Mouse (Mus musculus): ENCODE measurements at regions not wholly inside any gene's neighbourhood (a gene's known extent, or its start where the extent isn't known, plus 50 kb on each side); places are given as distances from the start of the nearest gene placed in this dataset.
"Not testable (repeated sequence)": the region's sequence is repeated elsewhere in the genome, so short reads cannot be mapped to it uniquely, and the experiment has no call there.

DNA sequence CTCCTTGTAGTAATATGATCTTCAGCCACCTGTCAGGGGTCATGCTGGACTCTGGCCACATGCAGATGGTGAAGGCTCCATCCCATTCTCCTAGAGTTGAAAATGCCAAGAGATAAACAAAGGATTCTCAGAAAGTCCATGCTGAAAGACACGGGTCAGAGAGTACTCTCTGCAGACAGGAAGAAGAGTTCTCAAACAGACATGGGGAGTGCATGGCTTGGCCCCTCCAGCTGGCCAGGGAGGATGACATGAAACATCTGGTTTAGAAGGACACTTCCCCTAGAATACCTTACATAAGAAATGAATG lies 269.4 kb upstream of the Arglu1 start:
- TF ChIP-seq POLR2A (IDR thresholded peaks at IDR 0.05; ENCODE audit: low read depth, low read length) (no peak), MYC (IDR thresholded peaks at IDR 0.05; ENCODE audit: low read depth, low read length) (no peak), SIN3A (IDR thresholded peaks at IDR 0.05; ENCODE audit: low read length) (no peak), ELF1 (IDR thresholded peaks at IDR 0.05; ENCODE audit: low read depth, low read length) (no peak), USF2 (conservative IDR thresholded peaks at IDR 0.05; ENCODE audit: low read depth, low read length) (no peak), ZKSCAN1 (IDR thresholded peaks at IDR 0.05; ENCODE audit: borderline replicate concordance, low read depth, low read length) (no peak), JUND (conservative IDR thresholded peaks at IDR 0.05; ENCODE audit: low read depth, low read length) (no peak), JUN (IDR thresholded peaks at IDR 0.05; ENCODE audit: insufficient read depth, low read depth, low read length) (no peak), POLR2AphosphoS2 (IDR thresholded peaks at IDR 0.05; ENCODE audit: low read depth, low read length) (no peak), UBTF (IDR thresholded peaks at IDR 0.05; ENCODE audit: low read depth, low read length) (no peak), ZC3H11A (IDR thresholded peaks at IDR 0.05; ENCODE audit: low read depth, low read length) (no peak), MEF2A (IDR thresholded peaks at IDR 0.05; ENCODE audit: borderline replicate concordance, low read depth, low read length) (no peak), MAFK (IDR thresholded peaks at IDR 0.05; ENCODE audit: insufficient replicate concordance, low read length) (no peak), CHD2 (IDR thresholded peaks at IDR 0.05; ENCODE audit: low read length) (no peak), ETS1 (conservative IDR thresholded peaks at IDR 0.05; ENCODE audit: low read depth, low read length) (no peak)
- no peaks in the 10 kb centered on the region for H3K36me3 ChIP-seq (replicated peaks in 1 of 2; ENCODE audit: control insufficient read depth in 1 of 2, insufficient read depth in 1 of 2, low read length in 1 of 2)
- H3K9ac ChIP-seq (ENCODE audit: insufficient read depth, low read depth) = no peak overlapping the region
- dilution Hi-C loops (cut with MboI; ENCODE audit: extremely low pct_ligation_motif_present, extremely low pct_unique_long_range_greater_than_20kb, low sequenced_read_pairs) (no loop called here), in situ Hi-C loops (cut with MboI; ENCODE audit: low pct_ligation_motif_present, low pct_unique_long_range_greater_than_20kb, low sequenced_read_pairs) (no loop called here)
- no peak for DNase-seq (ENCODE audit: extremely low read depth)
- H3K4me3 ChIP-seq (replicated peaks in 1 of 3; ENCODE audit: low read depth in 2 of 3, low read length in 2 of 3, poor library complexity in 1 of 3) = no peak overlapping the region
- peaks cover 62% of the 10 kb centered on the region for H3K9me3 ChIP-seq (replicated peaks; ENCODE audit: low read length)
- no peaks in the 10 kb centered on the region for H3K4me1 ChIP-seq (ENCODE audit: control insufficient read depth in 1 of 2, insufficient read depth in 2 of 2)
- H3K79me2 ChIP-seq (replicated peaks; ENCODE audit: control insufficient read depth, extremely low read depth, insufficient read depth, poor library complexity, severe bottlenecking) = no peaks in the 10 kb centered on the region
- H3K27me3 ChIP-seq (replicated peaks) = no peaks in the 10 kb centered on the region
- no peak overlapping the region for H3K4me2 ChIP-seq (ENCODE audit: insufficient read depth, low read depth, poor library complexity, severe bottlenecking)
- H3K27ac ChIP-seq (ENCODE audit: insufficient read depth, low read depth) = no peak overlapping the region

DNA sequence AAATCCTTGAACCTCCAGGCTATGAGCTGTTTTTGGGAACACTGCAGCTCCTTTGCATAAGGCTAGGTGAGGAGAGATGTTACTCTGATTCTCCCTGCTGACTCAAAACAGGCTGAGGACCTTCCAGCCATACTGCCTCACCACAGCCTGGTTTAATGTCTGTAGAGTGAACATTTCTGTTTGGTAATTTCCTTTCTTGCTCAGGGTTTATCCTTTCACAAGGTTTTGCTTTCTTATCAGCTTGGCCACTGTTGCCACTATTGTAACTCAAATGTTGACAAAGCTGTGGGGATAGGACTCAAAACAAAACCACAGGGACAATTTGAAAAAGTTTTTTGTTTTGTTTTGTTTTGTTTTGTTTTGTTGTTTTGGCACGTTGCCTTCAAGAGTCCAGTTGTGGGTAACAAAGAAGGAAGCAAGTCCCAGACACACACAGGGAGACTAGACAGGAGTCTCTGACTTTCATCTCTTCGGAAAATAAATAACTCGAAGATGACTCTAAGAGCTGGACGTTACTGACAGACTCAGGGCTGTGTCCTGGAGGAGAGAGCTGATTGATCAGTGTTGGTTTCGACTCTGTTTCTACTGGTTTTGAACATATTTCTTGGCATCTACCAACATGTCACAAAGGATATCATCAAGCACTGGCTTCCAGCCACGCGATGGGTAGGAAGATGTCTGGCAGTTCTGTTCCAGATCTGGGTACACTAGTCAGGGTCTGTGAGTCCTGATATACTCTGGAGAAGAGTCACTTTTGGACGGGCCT lies 268.9 kb upstream of the Arglu1 start:
- H3K4me2 ChIP-seq (ENCODE audit: insufficient read depth, low read depth, poor library complexity, severe bottlenecking) = no peak overlapping the region
- no peaks in the 10 kb centered on the region for H3K4me1 ChIP-seq (ENCODE audit: control insufficient read depth in 1 of 2, insufficient read depth in 2 of 2)
- no peak for DNase-seq (ENCODE audit: extremely low read depth)
- no peaks in the 10 kb centered on the region for H3K79me2 ChIP-seq (replicated peaks; ENCODE audit: control insufficient read depth, extremely low read depth, insufficient read depth, poor library complexity, severe bottlenecking)
- TF ChIP-seq E2F4 (IDR thresholded peaks at IDR 0.05; ENCODE audit: insufficient replicate concordance, low read depth, low read length) (no peak), ETS1 (conservative IDR thresholded peaks at IDR 0.05; ENCODE audit: low read depth, low read length) (no peak), USF1 (IDR thresholded peaks at IDR 0.05; ENCODE audit: low read depth, low read length) (no peak), UBTF (IDR thresholded peaks at IDR 0.05; ENCODE audit: low read depth, low read length) (no peak), RAD21 (IDR thresholded peaks at IDR 0.05; ENCODE audit: low read depth, low read length) (no peak), ZMIZ1 (IDR thresholded peaks at IDR 0.05; ENCODE audit: low read depth, low read length) (no peak), BHLHE40 (IDR thresholded peaks at IDR 0.05; ENCODE audit: low read depth, low read length) (no peak), MEF2A (IDR thresholded peaks at IDR 0.05; ENCODE audit: borderline replicate concordance, low read depth, low read length) (no peak), ELF1 (IDR thresholded peaks at IDR 0.05; ENCODE audit: low read depth, low read length) (no peak), MAFK (IDR thresholded peaks at IDR 0.05; ENCODE audit: insufficient replicate concordance, low read length) (no peak)
- in situ Hi-C loops (cut with MboI; ENCODE audit: low pct_ligation_motif_present, low pct_unique_long_range_greater_than_20kb, low sequenced_read_pairs) (no loop called here), dilution Hi-C loops (cut with MboI; ENCODE audit: extremely low pct_ligation_motif_present, extremely low pct_unique_long_range_greater_than_20kb, low sequenced_read_pairs) (no loop called here)
- H3K36me3 ChIP-seq (replicated peaks in 1 of 2; ENCODE audit: control insufficient read depth in 1 of 2, insufficient read depth in 1 of 2, low read length in 1 of 2) = no peaks in the 10 kb centered on the region
- peaks cover 65% of the 10 kb centered on the region for H3K9me3 ChIP-seq (replicated peaks; ENCODE audit: low read length)
- no peak overlapping the region for H3K9ac ChIP-seq (ENCODE audit: insufficient read depth, low read depth)
- H3K27ac ChIP-seq (ENCODE audit: insufficient read depth, low read depth) = no peak overlapping the region
- no peak overlapping the region for H3K4me3 ChIP-seq (replicated peaks in 1 of 3; ENCODE audit: low read depth in 2 of 3, low read length in 2 of 3, poor library complexity in 1 of 3)
- no peaks in the 10 kb centered on the region for H3K27me3 ChIP-seq (replicated peaks)

DNA sequence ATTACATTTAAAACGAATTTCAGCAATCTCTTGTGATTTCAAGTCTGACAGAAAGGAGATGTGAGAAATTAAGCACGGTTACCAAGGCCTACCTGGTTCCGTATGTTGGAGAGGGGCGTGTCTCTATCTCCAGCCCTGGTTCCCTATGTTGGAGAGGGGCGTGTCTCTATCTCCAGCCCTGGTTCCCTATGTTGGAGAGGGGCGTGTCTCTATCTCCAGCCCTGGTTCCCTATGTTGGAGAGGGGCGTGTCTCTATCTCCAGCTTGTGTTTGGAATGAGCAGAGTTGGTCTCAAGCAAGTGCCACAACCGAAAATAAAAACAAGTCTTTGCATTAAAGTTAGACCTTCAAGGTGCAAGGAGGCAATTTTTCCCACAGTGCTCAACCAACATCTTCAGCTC lies 267.8 kb upstream of the Arglu1 start:
- dilution Hi-C loops (cut with MboI; ENCODE audit: extremely low pct_ligation_motif_present, extremely low pct_unique_long_range_greater_than_20kb, low sequenced_read_pairs); H3K79me2 ChIP-seq (replicated peaks; ENCODE audit: control insufficient read depth, extremely low read depth, insufficient read depth, poor library complexity, severe bottlenecking); DNase-seq (ENCODE audit: extremely low read depth); H3K27ac ChIP-seq (ENCODE audit: insufficient read depth, low read depth); H3K36me3 ChIP-seq (replicated peaks in 1 of 2; ENCODE audit: control insufficient read depth in 1 of 2, insufficient read depth in 1 of 2, low read length in 1 of 2); H3K27me3 ChIP-seq (replicated peaks); in situ Hi-C loops (cut with MboI; ENCODE audit: low pct_ligation_motif_present, low pct_unique_long_range_greater_than_20kb, low sequenced_read_pairs); H3K4me1 ChIP-seq (ENCODE audit: control insufficient read depth in 1 of 2, insufficient read depth in 2 of 2); H3K4me3 ChIP-seq (replicated peaks in 1 of 3; ENCODE audit: low read depth in 2 of 3, low read length in 2 of 3, poor library complexity in 1 of 3); H3K4me2 ChIP-seq (ENCODE audit: insufficient read depth, low read depth, poor library complexity, severe bottlenecking); H3K9ac ChIP-seq (ENCODE audit: insufficient read depth, low read depth): not testable (repeated sequence)
- H3K9me3 ChIP-seq (replicated peaks; ENCODE audit: low read length) = peaks cover 68% of the 10 kb centered on the region

Measured in CH12.LX (cell line).